Mouse (Mus musculus) forebrain, embryonic 16.5 days (tissue): Measurements from ENCODE around the gene Wipf2. TPM values are rescaled to one million over a fixed set of nuclear protein-coding genes. Genes with fewer than 3 reads are reported as not detected.
A peak's percentile ranks its signal among the peaks of the same experiment; 100 is the strongest.
"Not testable (repeated sequence)": the region's sequence is repeated elsewhere in the genome, so short reads cannot be mapped to it uniquely, and the experiment has no call there.

Source experiments
- ATAC-seq: fragments of 200-750 bp; cut with Nextera tagmentation; 2 replicates; pipeline ENCODE4 v1.8.0; 2017; ENCODE audit warnings: mild to moderate bottlenecking, moderate library complexity
- H3K27ac ChIP-seq: fragments of 300-500 bp; sonication (generic); 2 replicates; pipeline ENCODE4 v1.5.1; 2014; ENCODE audit warnings: low read length, control low read depth
- H3K27me3 ChIP-seq: fragments of 300-500 bp; sonication (generic); replicated peaks from 2 replicates; pipeline ENCODE4 v1.6.1; 2014; ENCODE audit warnings: low read length; ENCODE audit not compliant: control insufficient read depth, insufficient read depth
- H3K36me3 ChIP-seq: fragments of 300-500 bp; sonication (generic); 2 replicates; pipeline ENCODE4 v1.6.1; 2014; ENCODE audit not compliant: control insufficient read depth, insufficient read depth
- H3K4me1 ChIP-seq: fragments of 300-500 bp; sonication (generic); replicated peaks from 2 replicates; pipeline ENCODE4 v1.6.1; 2014; ENCODE audit warnings: low read length; ENCODE audit not compliant: control insufficient read depth, insufficient read depth
- H3K4me2 ChIP-seq: fragments of 300-500 bp; sonication (generic); 2 replicates; pipeline ENCODE4 v1.6.1; 2014; ENCODE audit warnings: mild to moderate bottlenecking, low read length, control low read depth
- H3K4me3 ChIP-seq: fragments of 300-500 bp; sonication (generic); replicated peaks from 2 replicates; pipeline ENCODE4 v1.5.1; 2014; ENCODE audit warnings: mild to moderate bottlenecking, low read length, control low read depth
- H3K9ac ChIP-seq: fragments of 300-500 bp; sonication (generic); replicated peaks from 2 replicates; pipeline ENCODE4 v1.6.1; 2014; ENCODE audit warnings: low read depth, low read length, control low read depth
- H3K9me3 ChIP-seq: fragments of 300-500 bp; sonication (generic); 2 replicates; pipeline ENCODE4 v1.6.1; 2016; ENCODE audit warnings: low read length; ENCODE audit not compliant: control insufficient read depth
- WGBS: fragments of 180-500 bp; shearing (Covaris S2); extraction: QIAGEN DNeasy Blood & Tissue Kit; methylation state at CpG from one replicate; pipeline ENCODE4 v1.1.7; 2014; 5-methylcytosine and 5-hydroxymethylcytosine counted together
- polyA plus RNA-seq: library from polyadenylated mRNA; unstranded; fragments of >200 nt; fragmentation: Nextera tagmentation; extraction: Ambion mirVana; gene quantifications from 2 replicates; pipeline ENCODE4 v1.2.1, GENCODE M21; 2015

Wipf2 gene
- polyA plus RNA-seq, 1 experiment from 2014 or later = 5.1 TPM

DNA sequence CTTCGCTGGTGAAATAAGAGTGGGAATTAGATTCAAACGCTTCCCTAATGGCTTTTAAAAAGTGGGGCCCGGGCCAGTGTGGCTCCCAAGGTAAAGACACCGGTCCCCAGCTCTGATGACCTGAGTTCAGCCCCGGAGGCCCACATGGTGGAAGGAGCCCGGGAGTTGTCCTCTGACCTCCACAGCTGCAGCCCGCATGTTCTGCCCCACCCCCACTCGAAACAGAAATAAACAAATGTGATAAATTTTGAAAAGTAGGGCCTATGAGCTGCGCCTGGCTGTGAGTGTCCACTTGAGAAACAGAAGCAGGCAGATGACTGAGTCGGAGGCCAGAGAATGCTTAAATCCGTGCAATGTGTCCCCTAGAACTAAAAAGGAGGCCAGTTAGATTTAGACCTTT lies 50.8 kb downstream of the Wipf2 start:
- H3K4me2 ChIP-seq = no peak overlapping the region

DNA sequence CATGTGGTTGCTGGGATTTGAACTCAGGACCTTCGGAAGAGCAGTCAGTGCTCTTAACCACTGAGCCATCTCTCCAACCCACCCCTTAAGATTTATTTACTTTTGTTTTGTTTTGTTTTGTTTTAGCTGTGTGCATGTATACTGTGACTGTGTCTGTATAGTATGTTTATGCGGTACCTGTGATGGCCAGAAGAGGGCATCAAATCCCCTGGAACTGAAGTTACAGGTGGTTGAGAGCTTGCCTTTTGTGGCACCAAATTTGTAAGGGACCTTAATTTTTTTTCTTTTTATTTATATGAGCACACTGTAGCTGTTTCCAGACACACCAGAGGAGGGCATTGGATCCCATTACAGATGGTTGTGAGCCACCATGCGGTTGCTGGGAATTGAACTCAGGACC lies 52.9 kb downstream of the Wipf2 start:
- not testable (repeated sequence) for H3K36me3 ChIP-seq, H3K9me3 ChIP-seq

More for the DNA sequence above, 50.8 kb downstream of the Wipf2 start:
- Histone ChIP-seq H3K4me1 (peaks cover 4% of the 10 kb centered on the region; the same call in 1 of the 2 replicates), H3K9me3 (no peaks in the 10 kb centered on the region), H3K27ac (no peak overlapping the region), H3K27me3 (no peaks in the 10 kb centered on the region), H3K4me3 (no peak overlapping the region), H3K36me3 (no peaks in the 10 kb centered on the region), H3K9ac (no peak overlapping the region)
- ATAC-seq = no peak
- WGBS = 88% methylated on average over 11 of the region's 11 CpGs

DNA sequence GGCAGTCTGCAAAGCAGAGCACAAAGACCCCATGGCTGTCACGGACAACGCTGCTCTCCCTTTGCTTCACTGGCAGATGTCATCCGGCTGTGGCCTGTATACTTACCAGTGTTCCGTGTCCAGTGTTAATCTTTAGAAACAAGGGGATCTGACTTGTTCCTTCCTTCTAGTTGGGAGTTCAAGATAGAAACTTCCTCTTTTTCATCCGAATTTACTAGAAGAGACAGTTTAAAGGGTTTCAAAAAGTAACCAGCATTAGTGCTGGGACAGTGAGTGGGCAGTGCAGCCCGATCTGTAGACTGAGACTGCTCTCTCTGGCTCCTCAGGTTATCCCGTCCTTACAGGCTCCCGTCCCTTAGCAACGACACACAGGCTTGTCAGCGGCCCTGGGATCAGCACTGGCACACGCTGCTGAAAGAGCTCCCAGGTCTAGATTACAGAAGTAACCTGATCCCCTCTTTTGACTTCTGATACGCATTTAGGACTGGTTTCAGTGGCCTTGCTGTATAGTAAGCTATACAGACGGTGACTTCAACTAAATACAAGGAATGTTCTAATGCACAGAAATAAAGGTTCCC lies 54.1 kb downstream of the Wipf2 start:
- H3K9ac ChIP-seq = no peak overlapping the region
- no peaks in the 10 kb centered on the region for H3K9me3 ChIP-seq
- ATAC-seq = no peak
- H3K27me3 ChIP-seq = no peaks in the 10 kb centered on the region
- no peak overlapping the region for H3K27ac ChIP-seq
- 71% methylated on average over 13 of the region's 13 CpGs for WGBS
- no peak overlapping the region for H3K4me2 ChIP-seq
- peaks cover 3% of the 10 kb centered on the region; the same call in 1 of the 2 replicates for H3K4me1 ChIP-seq
- no peaks in the 10 kb centered on the region for H3K36me3 ChIP-seq
- H3K4me3 ChIP-seq = no peak overlapping the region

More for the DNA sequence above, 52.9 kb downstream of the Wipf2 start:
- H3K4me3 ChIP-seq, H3K27ac ChIP-seq, H3K4me1 ChIP-seq, H3K27me3 ChIP-seq, H3K4me2 ChIP-seq, H3K9ac ChIP-seq, ATAC-seq: not testable (repeated sequence)
- WGBS = 92% methylated on average over 3 of the region's 3 CpGs

DNA sequence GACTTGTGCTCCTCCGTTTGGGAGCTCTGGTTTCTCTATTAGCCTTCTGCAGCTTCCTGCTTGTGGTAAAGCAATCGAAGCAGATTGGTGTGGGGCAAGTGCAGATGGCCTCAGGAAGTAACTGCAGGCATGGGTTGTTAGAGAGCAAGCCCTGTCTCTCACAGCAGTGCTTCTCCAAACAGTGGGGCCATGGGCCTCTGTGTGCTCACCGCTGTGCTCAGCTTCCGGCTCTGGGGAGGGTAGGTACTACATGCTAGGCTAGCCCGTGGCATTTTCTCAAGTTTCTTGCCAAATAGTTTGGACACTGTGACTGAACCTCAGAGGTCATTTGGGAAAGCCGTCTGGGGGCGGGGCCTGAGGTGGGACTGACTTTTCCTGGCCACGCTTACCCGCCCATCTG lies 54.8 kb downstream of the Wipf2 start:
- no peak overlapping the region for H3K4me3 ChIP-seq
- no peaks in the 10 kb centered on the region for H3K9me3 ChIP-seq
- H3K36me3 ChIP-seq = no peaks in the 10 kb centered on the region
- WGBS = 85% methylated on average over 9 of the region's 9 CpGs
- H3K4me1 ChIP-seq = peaks cover 5% of the 10 kb centered on the region; the same call in 1 of the 2 replicates
- no peak for ATAC-seq
- H3K9ac ChIP-seq = no peak overlapping the region
- H3K27ac ChIP-seq = no peak overlapping the region
- no peaks in the 10 kb centered on the region for H3K27me3 ChIP-seq
- no peak overlapping the region for H3K4me2 ChIP-seq

DNA sequence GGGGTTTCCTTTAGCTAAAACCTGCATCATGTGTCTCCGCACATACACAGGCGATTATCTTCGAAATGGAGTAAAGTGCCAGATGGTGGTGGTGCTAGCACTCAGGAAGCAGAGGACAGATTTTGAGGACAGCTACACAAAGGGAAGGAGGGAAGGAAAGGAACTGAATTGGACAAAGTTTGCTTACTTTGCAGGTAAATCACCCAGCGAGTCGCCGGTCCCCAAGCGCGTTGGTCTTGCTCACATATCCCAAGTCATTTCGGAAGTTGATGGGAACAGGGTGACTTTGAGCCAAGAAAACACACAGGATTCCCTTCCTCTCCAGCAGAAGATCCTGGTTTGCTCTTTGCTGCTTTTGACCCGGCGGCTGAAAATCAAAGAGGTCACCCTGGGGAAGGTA lies 55.6 kb downstream of the Wipf2 start:
- Histone ChIP-seq H3K9ac (no peak overlapping the region), H3K4me1 (peaks cover 7% of the 10 kb centered on the region), H3K4me2 (no peak overlapping the region), H3K36me3 (no peaks in the 10 kb centered on the region), H3K27me3 (no peaks in the 10 kb centered on the region), H3K4me3 (no peak overlapping the region), H3K27ac (no peak overlapping the region), H3K9me3 (no peaks in the 10 kb centered on the region)
- WGBS = 90% methylated on average over 11 of the region's 11 CpGs
- ATAC-seq = no peak

DNA sequence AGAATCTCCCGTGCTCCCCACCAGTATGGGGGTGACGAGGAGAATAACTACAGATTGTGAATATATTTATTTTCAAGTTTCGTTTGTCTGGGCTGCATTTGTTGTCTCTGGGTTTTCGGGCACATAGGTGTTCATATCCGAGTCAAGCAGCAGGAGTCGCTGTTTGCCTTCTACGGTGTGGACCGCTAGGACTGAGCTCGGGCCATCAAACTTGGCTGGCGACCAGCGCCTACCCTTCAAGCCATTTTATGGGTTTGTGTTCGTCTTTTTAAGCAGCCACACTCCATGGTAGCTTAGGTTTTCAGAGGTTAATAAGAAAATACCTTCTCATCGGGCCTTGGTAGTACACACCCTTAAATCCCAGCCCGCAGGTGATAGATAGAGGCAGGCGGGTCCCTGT lies 58.4 kb downstream of the Wipf2 start:
- ATAC-seq, H3K4me2 ChIP-seq, H3K36me3 ChIP-seq, H3K9me3 ChIP-seq, H3K4me3 ChIP-seq, H3K27ac ChIP-seq, H3K27me3 ChIP-seq, H3K9ac ChIP-seq: not testable (repeated sequence)
- WGBS = 52% methylated on average over 15 of the region's 15 CpGs
- peaks cover 31% of the 10 kb centered on the region for H3K4me1 ChIP-seq

DNA sequence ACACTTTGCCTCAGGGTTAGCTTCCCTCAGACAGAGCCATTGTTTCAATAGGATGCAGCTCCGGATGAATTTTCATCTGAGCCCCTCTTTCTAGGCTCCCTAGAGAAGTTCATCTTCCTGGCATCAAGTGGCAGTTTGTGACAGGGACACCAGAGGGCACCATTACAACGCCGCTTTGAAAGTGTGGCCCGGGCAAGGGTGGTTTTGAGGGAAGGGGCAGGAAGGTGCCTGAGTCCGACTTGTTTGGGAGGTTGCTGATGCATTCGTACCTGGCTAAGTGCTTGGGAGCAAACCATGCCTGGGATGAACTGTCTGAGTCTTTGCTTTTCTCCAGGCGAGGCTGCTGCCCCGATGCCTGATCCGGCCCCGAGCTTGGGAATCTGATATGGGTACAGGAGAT lies 58.9 kb downstream of the Wipf2 start:
- WGBS = 51% methylated on average over 10 of the region's 10 CpGs
- not testable (repeated sequence) for H3K27me3 ChIP-seq, H3K9ac ChIP-seq, H3K9me3 ChIP-seq, H3K36me3 ChIP-seq, H3K27ac ChIP-seq, H3K4me2 ChIP-seq, H3K4me3 ChIP-seq
- ATAC-seq = peak; percentile 45
- H3K4me1 ChIP-seq = peaks cover 31% of the 10 kb centered on the region

DNA sequence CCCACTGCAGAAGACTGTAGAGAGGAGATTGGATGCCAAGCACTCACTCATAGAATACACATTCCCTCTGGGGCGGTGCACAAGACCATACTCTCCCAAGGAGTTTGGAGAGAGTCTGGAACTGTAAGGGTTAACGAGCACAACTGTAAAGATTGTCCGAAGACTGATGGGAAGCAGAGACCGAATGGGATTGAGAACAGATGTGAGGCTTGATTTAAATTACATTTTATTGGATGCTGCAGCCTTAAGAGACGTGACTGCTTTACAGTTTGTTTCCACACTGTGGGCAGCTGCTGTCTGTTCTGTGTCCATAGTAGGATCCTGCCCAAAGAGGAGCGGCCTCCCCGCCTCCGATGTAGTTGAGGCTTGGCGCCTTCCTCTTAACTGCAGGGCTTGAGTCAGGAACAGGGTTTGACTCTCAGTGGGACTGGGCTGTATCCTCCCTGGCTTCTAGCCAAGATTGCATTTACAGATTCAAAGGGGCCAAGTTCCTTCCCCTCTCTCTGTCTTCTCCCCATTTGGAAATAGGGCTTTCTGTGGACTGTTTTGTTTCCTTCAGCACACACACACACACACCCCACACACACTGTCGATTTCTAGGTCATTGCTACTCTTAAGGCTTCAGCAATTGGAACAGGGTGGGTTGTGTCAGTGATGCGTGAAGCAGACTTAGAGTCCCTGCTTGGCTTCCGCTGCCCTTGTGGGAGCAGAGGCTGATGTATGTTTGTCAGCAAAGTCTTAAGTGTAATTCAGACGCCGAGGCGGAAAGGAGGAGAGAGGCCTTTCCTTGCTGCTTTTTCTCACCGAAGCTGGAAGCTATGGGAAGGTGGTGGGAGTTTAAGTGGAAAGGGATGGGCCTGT lies 59.6 kb downstream of the Wipf2 start:
- not testable (repeated sequence) for H3K9me3 ChIP-seq, H3K27me3 ChIP-seq, ATAC-seq, H3K36me3 ChIP-seq, H3K4me2 ChIP-seq, H3K27ac ChIP-seq, H3K4me3 ChIP-seq, H3K9ac ChIP-seq
- peaks cover 38% of the 10 kb centered on the region for H3K4me1 ChIP-seq
- 47% methylated on average over 16 of the region's 16 CpGs for WGBS

DNA sequence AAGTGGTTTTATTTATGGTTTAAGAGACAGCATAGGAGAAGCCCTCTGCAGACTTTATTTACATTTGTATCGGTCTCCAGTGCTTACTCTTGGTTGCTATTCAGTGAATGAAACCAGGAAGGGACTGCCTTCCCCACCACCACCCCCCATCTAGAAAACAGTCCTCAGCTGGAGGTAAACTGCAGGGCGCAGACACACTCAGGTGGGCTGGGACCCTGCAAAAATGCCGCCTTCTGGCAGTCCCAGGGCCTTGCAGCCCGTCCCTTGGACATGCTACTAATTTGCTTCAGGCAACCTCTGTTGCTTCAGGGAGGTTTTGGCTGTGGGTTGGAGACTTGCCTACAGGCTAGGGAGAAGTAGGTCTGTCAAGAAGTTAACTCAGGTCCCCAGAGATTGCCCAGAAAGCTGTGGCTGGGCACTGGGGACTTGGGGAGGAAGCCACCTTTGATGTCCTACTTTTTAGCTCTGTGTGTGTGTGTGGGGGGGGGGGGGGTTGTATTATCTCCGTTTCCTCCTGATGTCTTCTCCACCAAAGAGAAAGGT lies 61.3 kb downstream of the Wipf2 start:
- WGBS = 34% methylated on average over 5 of the region's 5 CpGs
- Histone ChIP-seq H3K4me2 (no peak overlapping the region), H3K9ac (no peak overlapping the region), H3K27me3 (no peaks in the 10 kb centered on the region; the same call in 1 of the 2 replicates), H3K9me3 (no peaks in the 10 kb centered on the region), H3K4me3 (no peak overlapping the region), H3K27ac (peak overlapping the region; percentile 61), H3K36me3 (no peaks in the 10 kb centered on the region), H3K4me1 (peaks cover 55% of the 10 kb centered on the region)
- no peak for ATAC-seq
